Mouse (Mus musculus) thymus, adult 2 months (tissue): ENCODE measurements at regions not wholly inside any gene's neighbourhood (a gene's known extent, or its start where the extent isn't known, plus 50 kb on each side); places are given as distances from the start of the nearest gene placed in this dataset.

Experiments used
- CTCF ChIP-seq: fragments of 200-500 bp; IDR thresholded peaks from 2 replicates; pipeline ENCODE4 v1.5.1; 2012; ENCODE audit warnings: mild to moderate bottlenecking, control low read depth, low read length, moderate library complexity, borderline replicate concordance; ENCODE audit not compliant: control insufficient read depth, poor library complexity, insufficient read depth; ENCODE audit errors: extremely low read depth
- POLR2A ChIP-seq: fragments of 200-500 bp; IDR thresholded peaks from 2 replicates; pipeline ENCODE4 v1.6.1; 2012; ENCODE audit warnings: mild to moderate bottlenecking, low read length, control low read depth, moderate library complexity; ENCODE audit not compliant: control insufficient read depth, poor library complexity, insufficient read depth; ENCODE audit errors: extremely low read depth

DNA sequence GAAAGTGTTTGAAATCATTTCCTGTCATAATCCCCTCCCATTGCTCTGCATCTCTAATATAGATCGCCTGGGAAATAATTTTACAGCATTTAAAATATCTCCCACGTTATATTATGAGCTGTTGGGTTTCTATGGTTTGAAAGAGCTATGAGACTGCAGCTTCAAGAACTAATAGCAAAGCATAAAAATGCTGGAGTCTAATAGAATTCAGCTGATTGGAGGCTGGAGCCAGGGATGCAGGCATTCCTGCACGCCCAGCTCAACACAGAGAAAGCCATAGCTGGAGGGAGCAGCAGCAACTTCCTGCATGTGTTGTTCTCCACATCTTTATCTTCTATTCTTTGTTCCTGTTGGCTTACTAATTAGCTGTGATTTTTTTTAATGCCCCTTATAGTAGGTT lies 348.8 kb downstream of the Adgrl2 start:
- TF ChIP-seq CTCF (no peak), POLR2A (no peak)
